Mouse (Mus musculus): ENCODE measurements around the gene Crtc2. TPM values are rescaled to one million over a fixed set of nuclear protein-coding genes. Genes with fewer than 3 reads are reported as not detected.

Crtc2 gene
- polyA plus RNA-seq, 1 experiment from 2014 or later, result 10.7 TPM

DNA sequence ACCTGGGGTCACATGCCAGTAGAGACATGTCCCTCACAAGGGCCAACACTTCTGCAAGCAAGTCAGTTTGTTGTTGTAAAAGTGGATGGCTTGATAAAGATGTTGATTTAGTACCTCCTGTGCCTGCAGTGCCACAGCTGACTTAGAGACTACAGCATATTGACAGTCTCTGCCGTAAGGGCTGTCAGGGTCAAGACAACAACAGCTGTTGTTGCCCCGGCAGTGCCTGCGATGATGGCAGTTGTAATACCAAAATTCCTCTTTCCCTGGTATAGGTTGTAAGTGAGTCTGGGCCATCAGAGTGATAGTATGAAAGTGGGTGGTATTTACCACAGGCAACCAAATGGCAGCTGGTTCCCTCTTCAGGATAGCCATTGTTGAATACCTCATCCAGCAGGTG, 51.8 kb downstream of the Crtc2 start:
- DNase-seq (ENCODE audit: low spot score) (no peak), ATAC-seq (no peak)
- Histone ChIP-seq H3K36me3 (ENCODE audit: control insufficient read depth, insufficient read depth, low read length) (no peaks in the 10 kb centered on the region), H3K27ac (ENCODE audit: low read depth, low read length) (no peak overlapping the region), H3K27me3 (replicated peaks; ENCODE audit: control insufficient read depth, insufficient read depth, low read length) (no peaks in the 10 kb centered on the region), H3K4me2 (ENCODE audit: low read length) (no peak overlapping the region), H3K9ac (ENCODE audit: low read length) (no peak overlapping the region), H3K4me1 (ENCODE audit: control insufficient read depth, insufficient read depth, low read length) (no peaks in the 10 kb centered on the region), H3K9me3 (replicated peaks; ENCODE audit: control insufficient read depth, low read length) (no peaks in the 10 kb centered on the region), H3K4me3 (ENCODE audit: low read depth, low read length) (no peak overlapping the region)
- 88% methylated on average over 3 of the region's 3 CpGs for WGBS

DNA sequence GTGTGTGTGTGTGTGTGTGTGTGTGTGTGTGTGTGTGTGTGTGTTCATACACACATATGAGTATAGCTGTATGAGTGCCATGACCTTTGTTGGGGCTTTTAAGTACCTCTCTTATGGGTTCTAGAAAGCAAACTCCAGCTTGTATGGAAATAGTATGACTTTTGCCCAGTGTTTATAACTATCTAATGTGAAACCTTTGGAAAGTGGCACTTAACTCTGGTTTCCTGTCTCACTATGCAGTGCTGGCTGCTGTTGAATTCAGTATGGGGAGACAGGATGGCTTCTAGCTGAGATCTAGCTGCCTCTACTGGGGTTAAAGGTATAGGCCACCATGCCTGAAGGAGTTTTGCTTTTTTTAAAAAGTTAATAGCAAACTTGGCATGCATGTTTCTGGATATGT, 55.6 kb downstream of the Crtc2 start:
- Histone ChIP-seq H3K27me3 (replicated peaks; ENCODE audit: control insufficient read depth, insufficient read depth, low read length) (no peaks in the 10 kb centered on the region), H3K4me2 (ENCODE audit: low read length) (no peak overlapping the region), H3K9ac (ENCODE audit: low read length) (no peak overlapping the region), H3K4me3 (ENCODE audit: low read depth, low read length) (no peak overlapping the region), H3K27ac (ENCODE audit: low read depth, low read length) (no peak overlapping the region), H3K36me3 (ENCODE audit: control insufficient read depth, insufficient read depth, low read length) (no peaks in the 10 kb centered on the region), H3K9me3 (replicated peaks; ENCODE audit: control insufficient read depth, low read length) (no peaks in the 10 kb centered on the region), H3K4me1 (ENCODE audit: control insufficient read depth, insufficient read depth, low read length) (no peaks in the 10 kb centered on the region)
- DNase-seq (ENCODE audit: low spot score), result no peak
- ATAC-seq, result no peak

DNA sequence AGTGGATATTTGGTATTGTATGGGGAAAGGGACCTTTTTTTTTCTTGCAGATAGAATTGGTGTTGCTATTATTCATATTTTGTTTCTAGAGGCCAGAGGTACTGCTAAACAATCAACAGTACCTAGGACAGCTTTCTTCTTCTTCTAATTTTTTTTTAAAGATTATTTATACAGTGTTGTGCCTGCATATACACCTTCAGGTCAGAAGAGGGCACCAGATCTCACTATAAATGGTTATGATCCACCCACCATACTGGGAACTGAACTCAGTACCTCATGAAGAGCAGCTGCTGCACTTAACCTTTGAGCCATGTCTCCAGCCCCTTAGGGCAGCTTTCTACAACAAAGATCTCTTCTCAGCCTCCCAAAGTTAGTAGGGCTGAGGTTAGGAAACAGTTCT, 59.4 kb downstream of the Crtc2 start:
- ATAC-seq (no peak), DNase-seq (ENCODE audit: low spot score) (no peak)
- Histone ChIP-seq H3K9me3 (replicated peaks; ENCODE audit: control insufficient read depth, low read length) (no peaks in the 10 kb centered on the region), H3K4me1 (ENCODE audit: control insufficient read depth, insufficient read depth, low read length) (no peaks in the 10 kb centered on the region), H3K4me2 (ENCODE audit: low read length) (no peak overlapping the region), H3K9ac (ENCODE audit: low read length) (no peak overlapping the region), H3K27me3 (replicated peaks; ENCODE audit: control insufficient read depth, insufficient read depth, low read length) (no peaks in the 10 kb centered on the region), H3K36me3 (ENCODE audit: control insufficient read depth, insufficient read depth, low read length) (no peaks in the 10 kb centered on the region), H3K4me3 (ENCODE audit: low read depth, low read length) (no peak overlapping the region), H3K27ac (ENCODE audit: low read depth, low read length) (no peak overlapping the region)

Small RNAs within 50 kb of the gene (microRNA-seq; reads per million reads assigned to microRNA genes)
- not detected for gene Mir7012

Other genes starting within 250 kb of the Crtc2 start
- gene 4933434E20Rik, start 202.5 kb upstream of the Crtc2 start, polyA plus RNA-seq (2014; fragmentation: Nextera tagmentation; extraction: Ambion mirVana), result 246 and 248 TPM in 2 replicates
- 132 and 139 TPM in 2 replicates for gene Ubap2l, start 201.5 kb upstream of the Crtc2 start, polyA plus RNA-seq (2014; fragmentation: Nextera tagmentation; extraction: Ambion mirVana)
- 385 and 432 TPM in 2 replicates for gene Tpm3, start 181.5 kb upstream of the Crtc2 start, polyA plus RNA-seq (2014; fragmentation: Nextera tagmentation; extraction: Ambion mirVana)
- 0.28 and 0.30 TPM in 2 replicates for gene Nup210l, start 150.0 kb upstream of the Crtc2 start, polyA plus RNA-seq (2014; fragmentation: Nextera tagmentation; extraction: Ambion mirVana)
- 1,051 and 1,622 TPM in 2 replicates for gene Rps27, start 40.5 kb upstream of the Crtc2 start, polyA plus RNA-seq (2014; fragmentation: Nextera tagmentation; extraction: Ambion mirVana)
- 11.3 and 11.9 TPM in 2 replicates for gene Rab13, start 40.5 kb upstream of the Crtc2 start, polyA plus RNA-seq (2014; fragmentation: Nextera tagmentation; extraction: Ambion mirVana)
- gene Jtb, start 22.6 kb upstream of the Crtc2 start, polyA plus RNA-seq (2014; fragmentation: Nextera tagmentation; extraction: Ambion mirVana), result 118 and 124 TPM in 2 replicates
- gene Creb3l4, start 10.7 kb upstream of the Crtc2 start, polyA plus RNA-seq (2014; fragmentation: Nextera tagmentation; extraction: Ambion mirVana), result 4.1 and 4.2 TPM in 2 replicates
- gene Slc39a1, start 6.0 kb upstream of the Crtc2 start, polyA plus RNA-seq (2014; fragmentation: Nextera tagmentation; extraction: Ambion mirVana), result 40.0 and 47.0 TPM in 2 replicates
- gene Dennd4b, start 11.0 kb downstream of the Crtc2 start, polyA plus RNA-seq (2014; fragmentation: Nextera tagmentation; extraction: Ambion mirVana), result 3.4 and 3.7 TPM in 2 replicates
- gene Gatad2b, start 39.0 kb downstream of the Crtc2 start, polyA plus RNA-seq (2014; fragmentation: Nextera tagmentation; extraction: Ambion mirVana), result 14.4 and 15.7 TPM in 2 replicates
- 11.9 and 13.4 TPM in 2 replicates for gene Slc27a3, start 135.8 kb downstream of the Crtc2 start, polyA plus RNA-seq (2014; fragmentation: Nextera tagmentation; extraction: Ambion mirVana)
- gene Ints3, start 179.5 kb downstream of the Crtc2 start, polyA plus RNA-seq (2014; fragmentation: Nextera tagmentation; extraction: Ambion mirVana), result 20.7 and 25.3 TPM in 2 replicates
- 2.5 and 3.4 TPM in 2 replicates for gene Npr1, start 211.7 kb downstream of the Crtc2 start, polyA plus RNA-seq (2014; fragmentation: Nextera tagmentation; extraction: Ambion mirVana)
- gene Ilf2, start 222.0 kb downstream of the Crtc2 start, polyA plus RNA-seq (2014; fragmentation: Nextera tagmentation; extraction: Ambion mirVana), result 266 and 312 TPM in 2 replicates
- gene Snapin, start 236.9 kb downstream of the Crtc2 start, polyA plus RNA-seq (2014; fragmentation: Nextera tagmentation; extraction: Ambion mirVana), result 76.7 and 77.3 TPM in 2 replicates